8 mouse cellular contexts compared by ENCODE assay signal in genomic region chr6:86524879-86525645, GRCm38 (mm10). TPM values are rescaled to one million over a fixed set of nuclear protein-coding genes. Genes with fewer than 3 reads are reported as not detected.
DNase-seq lines count a peak whose midpoint lies in the region; ATAC-seq and TF ChIP-seq lines count a peak whose summit lies in the region.

No protein-coding gene starts in this region.

- H3K79me2 ChIP-seq in C2C12 (ENCODE audit: control insufficient read depth, insufficient read depth): peaks cover 49% of the 10 kb centered on the region

- H3K27me3 ChIP-seq in C2C12 (ENCODE audit: control insufficient read depth, insufficient read depth, insufficient read length): no peaks in the 10 kb centered on the region
- no peaks in the 10 kb centered on the region for H3K27me3 ChIP-seq in forebrain, embryonic 10.5 days (ENCODE audit: poor library complexity, severe bottlenecking)
- H3K27me3 ChIP-seq in heart, postnatal 0 days (ENCODE audit: control insufficient read depth, insufficient read depth, low read length): no peaks in the 10 kb centered on the region
- H3K27me3 ChIP-seq in lung, postnatal 0 days (replicated peaks; ENCODE audit: insufficient read depth, low read length): no peaks in the 10 kb centered on the region

- peak; percentile 59 for DNase-seq in forebrain, embryonic 10.5 days (ENCODE audit: extremely low spot score, low spot score)
- DNase-seq in heart, postnatal 0 days (ENCODE audit: low spot score): no peak
- peak in 1 of 2 experiments; percentile 33 for DNase-seq in layer of hippocampus, adult 2 months (ENCODE audit: low spot score in 2 of 2)
- DNase-seq in lung, postnatal 0 days (ENCODE audit: low spot score): peak; percentile 49
- peak; percentile 60 for DNase-seq in ovary, postnatal 10 days (ENCODE audit: low spot score)
- DNase-seq in urinary bladder, postnatal 10 days (ENCODE audit: low spot score): peak; percentile 12

- H3K4me3 ChIP-seq in C2C12 (ENCODE audit: insufficient read depth, poor library complexity, severe bottlenecking): peak overlapping the region; percentile 90
- peak overlapping the region; percentile 84 for H3K4me3 ChIP-seq in bone marrow macrophage, adult 2 months (ENCODE audit: insufficient read depth, low read length)
- peak overlapping the region; percentile 98 for H3K4me3 ChIP-seq in forebrain, embryonic 10.5 days
- H3K4me3 ChIP-seq in heart, postnatal 0 days (ENCODE audit: low read depth, low read length): peak overlapping the region; percentile 99
- peak overlapping the region; percentile 98 for H3K4me3 ChIP-seq in layer of hippocampus, adult 2 months
- H3K4me3 ChIP-seq in lung, postnatal 0 days (ENCODE audit: low read depth, low read length): peak overlapping the region; percentile 97

- H3K9ac ChIP-seq in heart, postnatal 0 days (replicated peaks; ENCODE audit: low read depth, low read length): peak overlapping the region; percentile 94
- peak overlapping the region; percentile 92 for H3K9ac ChIP-seq in lung, postnatal 0 days (replicated peaks; ENCODE audit: low read depth)

- peaks cover 35% of the 10 kb centered on the region for H3K36me3 ChIP-seq in C2C12 (ENCODE audit: control insufficient read depth, insufficient read depth)
- H3K36me3 ChIP-seq in forebrain, embryonic 10.5 days (replicated peaks): peaks cover 48% of the 10 kb centered on the region
- H3K36me3 ChIP-seq in heart, postnatal 0 days (replicated peaks; ENCODE audit: control insufficient read depth, insufficient read depth, low read length): peaks cover 5% of the 10 kb centered on the region; the same call in 1 of the 2 replicates
- no peaks in the 10 kb centered on the region for H3K36me3 ChIP-seq in lung, postnatal 0 days (ENCODE audit: insufficient read depth, low read length)

- H3K4me2 ChIP-seq in heart, postnatal 0 days (ENCODE audit: low read depth, low read length): peak overlapping the region; percentile 94
- H3K4me2 ChIP-seq in lung, postnatal 0 days (replicated peaks; ENCODE audit: low read depth, low read length): peak overlapping the region; percentile 74

- peaks cover 37% of the 10 kb centered on the region for H3K79me3 ChIP-seq in C2C12 (ENCODE audit: low read depth)

- no peak for ATAC-seq in heart, postnatal 0 days (ENCODE audit: insufficient read depth, low read depth)
- peak; percentile 4; the same call in 1 of the 2 replicates for ATAC-seq in lung, postnatal 0 days

- TF ChIP-seq POLR2A in bone marrow macrophage, adult 2 months (IDR thresholded peaks at IDR 0.05; ENCODE audit: borderline replicate concordance, low read depth, low read length): no peak

- TF ChIP-seq EP300 in heart, postnatal 0 days (IDR thresholded peaks at IDR 0.05; ENCODE audit: low read depth): no peak
- no peak for TF ChIP-seq EP300 in lung, postnatal 0 days (IDR thresholded peaks at IDR 0.05)

- no peak for TF ChIP-seq CTCF in C2C12 (IDR thresholded peaks at IDR 0.05; ENCODE audit: control insufficient read depth, insufficient read depth, insufficient read length)
- no peak for TF ChIP-seq CTCF in bone marrow macrophage, adult 2 months (IDR thresholded peaks at IDR 0.05; ENCODE audit: low read depth, low read length)
- TF ChIP-seq CTCF in heart, postnatal 0 days (IDR thresholded peaks at IDR 0.05; ENCODE audit: low read depth): no peak
- no peak for TF ChIP-seq CTCF in layer of hippocampus, adult 2 months (conservative IDR thresholded peaks at IDR 0.05)
- TF ChIP-seq CTCF in lung, postnatal 0 days (IDR thresholded peaks at IDR 0.05): no peak

- peak overlapping the region; percentile 98 for H3K27ac ChIP-seq in bone marrow macrophage, adult 2 months (ENCODE audit: insufficient read depth, low read depth, low read length)
- H3K27ac ChIP-seq in forebrain, embryonic 10.5 days: peak overlapping the region; percentile 100
- peak overlapping the region; percentile 100 for H3K27ac ChIP-seq in heart, postnatal 0 days (ENCODE audit: low read depth)
- peak overlapping the region; percentile 100 for H3K27ac ChIP-seq in layer of hippocampus, adult 2 months
- peak overlapping the region; percentile 100 for H3K27ac ChIP-seq in lung, postnatal 0 days (ENCODE audit: low read length)

- peaks cover 14% of the 10 kb centered on the region for H3K4me1 ChIP-seq in bone marrow macrophage, adult 2 months (ENCODE audit: control insufficient read depth, insufficient read depth, low read length)
- peaks cover 32% of the 10 kb centered on the region for H3K4me1 ChIP-seq in forebrain, embryonic 10.5 days
- H3K4me1 ChIP-seq in heart, postnatal 0 days (ENCODE audit: control insufficient read depth, insufficient read depth): peaks cover 20% of the 10 kb centered on the region
- H3K4me1 ChIP-seq in lung, postnatal 0 days (ENCODE audit: insufficient read depth, low read depth, low read length): peaks cover 10% of the 10 kb centered on the region; the same call in 1 of the 2 replicates

- H3ac ChIP-seq in C2C12 (ENCODE audit: control insufficient read depth, insufficient read length, low read depth): peak overlapping the region; percentile 100

- H3K9me3 ChIP-seq in forebrain, embryonic 10.5 days: no peaks in the 10 kb centered on the region
- H3K9me3 ChIP-seq in heart, postnatal 0 days (replicated peaks; ENCODE audit: control insufficient read depth, low read length): no peaks in the 10 kb centered on the region
- no peaks in the 10 kb centered on the region for H3K9me3 ChIP-seq in lung, postnatal 0 days (ENCODE audit: low read length)

- WGBS in forebrain, embryonic 10.5 days: under 1% methylated on average over 51 of the region's 51 CpGs
- WGBS in heart, postnatal 0 days: under 1% methylated on average over 51 of the region's 51 CpGs
- 1% methylated on average over 48 of the region's 51 CpGs for WGBS in lung, postnatal 0 days

TF ChIP-seq in C2C12, 6 proteins besides CTCF, POLR2A, EP300 and RAD21:
- no peak for TF ChIP-seq MYOG (IDR thresholded peaks at IDR 0.05; ENCODE audit: control insufficient read depth, extremely low read depth, insufficient read length)

RNA-seq across cellular contexts. Expression of gene Pcbp1, which starts 1.1 kb away (rescaled TPM):
- 453 TPM for polyA plus RNA-seq in C2C12 (2012; fragmentation: generic; extraction: Trizol)
- 177 and 185 TPM in 2 replicates for polyA plus RNA-seq in bone marrow macrophage, adult 2 months (2012; ENCODE audit: insufficient read depth, insufficient read length, missing spikeins)
- 305 and 358 TPM in 2 replicates for polyA plus RNA-seq in forebrain, embryonic 10.5 days (2016; fragmentation: Nextera tagmentation; extraction: Ambion mirVana)
- total RNA-seq in heart, postnatal 0 days (2014; rRNA removed; ENCODE audit: low replicate concordance): 46.2 and 55.2 TPM in 2 replicates
- polyA plus RNA-seq in heart, postnatal 0 days (2015; fragmentation: Nextera tagmentation; extraction: Ambion mirVana): 276 and 285 TPM in 2 replicates
- 100 to 1,000 TPM; 179 to 184 TPM for total RNA-seq in layer of hippocampus, adult 2 months (2021)
- 317 and 353 TPM in 2 replicates for polyA plus RNA-seq in lung, postnatal 0 days (2015; fragmentation: Nextera tagmentation; extraction: Ambion mirVana)
